Mouse (Mus musculus) cerebellum, adult 8-10 months (tissue): Measurements from ENCODE around the gene Frmd8.
"Not testable (repeated sequence)": the region's sequence is repeated elsewhere in the genome, so short reads cannot be mapped to it uniquely, and the experiment has no call there.

Experiments
- DNase-seq: peaks from one replicate; pipeline ENCODE4 v3.0.0; 2022

Gene Frmd8

DNA sequence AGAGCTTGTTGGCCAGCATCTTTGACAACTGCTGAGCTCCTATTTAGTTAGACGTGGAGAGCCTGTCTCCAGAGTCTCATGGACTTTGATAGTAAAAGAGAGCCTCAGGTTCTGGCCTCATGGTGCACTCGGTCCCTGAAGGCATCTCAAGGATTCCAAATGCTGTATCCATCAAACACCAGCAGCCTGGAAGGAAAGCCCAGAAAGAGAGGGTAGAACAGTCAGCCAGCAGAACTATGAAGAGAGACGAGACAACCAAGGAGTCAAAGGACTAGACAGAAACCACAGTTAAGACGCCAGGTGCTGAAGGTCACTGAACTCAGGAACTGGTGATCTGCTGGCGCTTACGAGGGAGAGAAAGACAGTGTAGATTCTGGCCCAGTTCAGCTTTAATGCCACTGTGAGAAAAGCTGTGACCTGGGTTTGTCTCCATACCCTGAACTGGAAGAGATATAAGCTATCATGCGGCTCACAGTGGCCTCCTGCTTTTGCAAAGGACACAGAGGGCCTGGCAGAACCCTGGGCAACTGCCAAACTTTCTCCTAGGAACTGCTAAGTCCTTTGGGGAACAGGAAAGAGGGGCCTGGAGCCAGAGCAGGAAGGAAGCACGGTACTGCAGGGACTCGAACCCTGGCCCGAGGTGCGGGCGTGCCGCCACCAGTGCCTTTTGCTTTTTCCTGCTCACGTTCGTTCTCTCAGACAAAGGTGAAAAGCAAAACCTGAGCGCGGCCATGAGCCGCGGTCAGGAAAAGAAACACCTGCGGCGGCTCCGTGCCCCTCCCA is 50.8 kb downstream of the Frmd8 start:
- DNase-seq: no peak

DNA sequence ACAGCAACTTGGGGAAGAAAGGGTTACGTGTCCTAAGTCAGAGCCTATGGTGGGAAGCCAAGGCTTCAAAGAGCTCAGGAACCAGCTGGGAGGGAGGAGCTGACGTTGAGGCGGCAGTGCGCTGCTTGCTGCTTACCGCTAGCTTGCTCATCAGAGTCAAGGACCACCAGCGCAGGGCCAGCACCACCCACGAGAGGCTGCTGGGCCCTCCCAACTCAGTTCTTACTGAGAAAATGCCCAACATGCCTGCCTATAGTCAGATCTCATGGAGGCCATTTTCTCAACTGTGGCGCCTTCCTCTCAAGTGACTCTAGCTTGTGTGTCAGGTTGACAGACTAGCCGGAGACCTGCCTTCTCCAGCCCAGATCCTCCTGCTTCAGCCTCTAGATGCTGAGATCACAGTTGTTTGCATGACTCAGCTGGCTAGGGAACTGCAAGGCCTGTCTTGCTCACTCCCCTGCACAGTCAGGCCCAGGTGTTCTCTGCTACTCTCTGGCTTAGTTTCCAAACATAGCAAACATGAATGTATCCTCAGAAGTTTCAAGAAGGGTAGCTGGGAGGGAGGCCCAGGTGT is 51.7 kb downstream of the Frmd8 start:
- DNase-seq: no peak

DNA sequence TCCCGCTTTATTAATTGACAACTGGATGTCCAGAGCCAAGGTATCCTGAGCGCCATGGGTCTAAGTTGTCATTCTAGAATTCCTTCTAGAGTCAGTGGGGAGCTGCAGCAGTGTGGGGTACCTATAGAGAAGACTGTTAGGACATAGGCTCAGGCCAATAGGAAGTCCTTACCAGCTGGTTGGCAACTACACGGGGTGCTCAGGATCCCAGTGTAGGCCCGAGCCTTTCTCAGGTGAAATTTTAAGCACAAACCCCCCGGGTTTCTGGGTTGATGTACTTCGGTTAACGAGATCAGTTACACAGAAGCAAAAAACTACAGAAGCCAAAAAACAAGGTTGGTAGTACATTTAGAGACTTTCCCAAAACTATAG is 52.3 kb downstream of the Frmd8 start:
- no peak for DNase-seq

DNA sequence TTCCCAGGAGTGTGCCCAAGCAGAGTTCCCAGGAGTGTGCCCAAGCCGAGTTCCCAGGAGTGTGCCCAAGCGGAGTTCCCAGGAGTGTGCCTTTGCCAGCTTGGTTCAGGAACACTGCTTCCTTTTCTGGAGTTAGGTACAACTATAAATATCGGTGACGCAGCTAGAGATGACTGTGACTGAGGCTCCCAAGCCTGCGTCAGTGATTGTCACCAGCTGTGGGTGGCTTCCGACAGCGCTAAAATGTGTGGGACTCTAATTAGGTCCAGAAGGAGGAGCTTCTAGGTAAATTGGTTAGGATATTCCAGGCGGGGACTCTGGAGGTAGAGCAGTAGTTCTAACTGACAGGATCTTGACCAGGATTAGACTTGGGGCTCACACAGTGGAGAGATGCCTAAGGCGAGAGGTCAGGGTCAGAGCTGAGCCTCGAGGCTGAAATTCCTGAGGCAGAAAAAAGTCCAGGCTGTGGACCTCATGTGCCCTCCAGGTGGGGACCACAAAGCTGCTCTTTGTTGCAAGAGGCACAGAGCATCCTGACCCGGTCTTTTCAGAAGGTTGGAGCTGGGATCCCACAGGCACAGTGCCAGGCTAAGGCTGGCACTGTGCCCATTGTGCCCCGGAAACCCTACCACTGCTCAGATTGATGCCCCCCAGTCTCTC is 52.8 kb downstream of the Frmd8 start:
- no peak for DNase-seq

DNA sequence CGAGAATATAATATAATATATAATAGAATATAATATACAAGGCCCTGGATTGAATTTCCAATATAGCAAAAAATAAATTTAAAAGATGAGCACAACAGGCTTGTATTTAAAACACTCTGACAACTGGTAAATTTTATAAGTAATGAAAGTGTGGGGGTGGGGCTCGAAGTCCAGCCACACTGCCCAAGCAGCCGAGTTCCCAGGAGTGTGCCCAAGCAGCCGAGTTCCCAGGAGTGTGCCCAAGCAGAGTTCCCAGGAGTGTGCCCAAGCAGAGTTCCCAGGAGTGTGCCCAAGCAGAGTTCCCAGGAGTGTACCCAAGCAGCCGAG is 53.3 kb downstream of the Frmd8 start:
- no peak for DNase-seq

DNA sequence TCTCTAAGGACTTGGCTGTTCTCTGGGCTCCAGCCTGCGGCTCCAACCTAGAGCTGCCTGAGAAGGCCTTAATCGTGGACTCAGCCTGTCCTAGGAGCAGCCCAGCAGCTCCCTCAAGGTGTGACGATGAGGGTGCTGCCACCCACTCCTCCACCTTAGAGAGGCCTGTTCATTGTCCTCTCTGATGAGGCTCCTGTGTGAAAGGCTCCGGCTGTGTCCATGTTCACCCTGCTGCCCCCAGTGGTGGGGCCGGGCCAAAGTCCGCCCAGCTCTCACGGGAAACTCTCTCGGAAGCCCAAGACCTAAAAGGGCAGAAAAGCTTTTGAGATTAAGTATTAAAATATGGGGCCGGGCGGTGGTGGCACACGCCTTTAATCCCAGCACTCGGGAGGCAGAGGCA is 55.5 kb downstream of the Frmd8 start:
- DNase-seq: no peak

DNA sequence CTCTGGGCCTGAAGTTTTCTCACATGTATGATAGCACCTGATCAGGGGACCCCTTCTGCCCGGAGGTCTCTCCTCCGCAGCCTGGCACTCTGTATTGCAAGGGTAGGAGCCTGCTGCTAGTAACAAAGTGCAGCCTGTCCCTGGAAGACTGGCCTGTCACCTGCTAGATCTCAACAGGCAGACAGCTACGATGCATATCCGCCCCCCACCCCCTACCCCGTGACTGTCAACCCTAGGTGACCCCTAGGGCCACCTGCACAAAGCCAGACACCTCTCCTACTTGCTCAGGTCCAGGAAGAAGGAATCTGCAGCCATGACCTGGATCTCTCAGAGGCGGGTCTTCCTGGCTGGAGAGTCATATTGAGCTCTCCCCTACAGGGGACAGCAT is 56.5 kb downstream of the Frmd8 start:
- DNase-seq: no peak

DNA sequence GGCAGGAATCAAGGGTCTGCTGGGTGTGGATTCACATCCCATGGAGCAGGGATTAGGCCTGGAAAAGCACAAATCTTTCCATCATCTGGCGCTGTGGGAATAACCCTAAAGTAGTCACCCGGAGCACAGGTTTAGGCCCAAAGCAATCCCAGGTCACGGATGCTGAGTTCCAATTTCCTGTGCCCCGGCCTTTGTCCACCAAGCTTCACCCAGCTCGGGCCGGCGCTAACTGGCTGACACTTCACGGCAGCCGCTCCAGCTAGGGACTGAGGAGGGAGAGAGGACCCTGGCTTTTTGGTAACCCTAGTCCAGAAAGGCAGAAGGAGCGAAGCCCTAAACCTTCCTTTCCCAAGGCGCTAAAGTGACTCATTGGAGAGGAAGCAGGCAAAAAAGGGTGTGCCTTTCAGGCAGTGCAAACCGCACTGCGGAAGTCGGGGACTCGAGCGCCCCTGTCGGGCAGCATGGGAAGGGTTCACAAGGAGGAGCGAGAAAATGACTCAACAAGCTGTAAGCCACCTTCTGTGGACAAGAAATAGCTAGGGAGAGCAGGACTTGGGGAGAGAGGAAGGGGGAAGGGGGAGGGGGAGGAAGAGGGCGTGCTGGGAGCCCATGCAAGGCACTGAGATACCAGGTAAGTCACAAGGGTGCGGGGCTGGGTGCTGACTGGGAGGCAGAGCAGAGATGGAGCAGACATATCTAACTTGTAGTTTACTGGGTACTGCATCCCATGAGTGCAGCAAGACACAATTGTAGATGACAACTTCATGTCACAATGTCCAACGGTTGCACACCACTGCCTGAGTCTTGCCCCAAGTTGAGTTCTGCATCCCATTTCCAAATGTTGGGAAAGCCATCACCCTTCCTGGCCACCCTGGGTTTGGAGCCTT is 57.1 kb downstream of the Frmd8 start:
- peak; percentile 88 for DNase-seq

DNA sequence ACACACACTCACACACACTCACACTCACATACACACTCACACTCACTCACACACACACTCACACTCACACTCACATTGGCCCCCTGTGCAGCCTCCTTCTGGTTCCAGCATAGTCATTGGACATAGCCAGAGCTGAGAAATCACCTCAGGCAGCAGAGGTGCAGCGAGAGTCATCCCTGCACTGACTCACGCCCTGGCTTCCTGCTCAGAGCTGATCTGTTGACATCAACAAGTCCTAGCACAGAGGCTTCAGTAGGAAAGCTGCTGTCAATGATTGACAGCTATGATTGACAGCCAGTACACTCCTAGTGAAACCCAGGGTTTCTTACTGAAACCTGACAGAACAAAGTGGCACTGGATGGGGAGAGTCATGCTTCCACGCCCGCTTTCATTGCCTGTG is 59.1 kb downstream of the Frmd8 start:
- DNase-seq: no peak

DNA sequence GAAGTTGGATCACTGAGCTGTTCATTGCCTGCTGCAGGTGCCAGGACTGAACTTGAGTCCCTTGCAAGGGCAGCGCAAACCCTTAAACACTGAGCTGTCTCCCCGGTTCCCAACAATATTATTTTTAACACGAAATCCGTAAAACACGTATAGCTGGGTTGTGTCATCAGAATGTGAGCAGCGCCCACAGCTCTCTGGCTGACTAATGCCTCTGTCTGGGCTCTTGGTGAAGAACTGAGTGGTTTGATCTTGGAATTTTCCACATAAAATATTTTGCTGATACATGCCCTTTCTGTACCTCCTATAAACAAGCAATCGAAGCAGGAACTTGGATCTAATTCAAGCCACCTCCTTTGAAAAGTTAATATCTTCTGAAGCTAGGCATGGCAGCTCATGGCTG is 60.1 kb downstream of the Frmd8 start:
- DNase-seq: no peak

DNA sequence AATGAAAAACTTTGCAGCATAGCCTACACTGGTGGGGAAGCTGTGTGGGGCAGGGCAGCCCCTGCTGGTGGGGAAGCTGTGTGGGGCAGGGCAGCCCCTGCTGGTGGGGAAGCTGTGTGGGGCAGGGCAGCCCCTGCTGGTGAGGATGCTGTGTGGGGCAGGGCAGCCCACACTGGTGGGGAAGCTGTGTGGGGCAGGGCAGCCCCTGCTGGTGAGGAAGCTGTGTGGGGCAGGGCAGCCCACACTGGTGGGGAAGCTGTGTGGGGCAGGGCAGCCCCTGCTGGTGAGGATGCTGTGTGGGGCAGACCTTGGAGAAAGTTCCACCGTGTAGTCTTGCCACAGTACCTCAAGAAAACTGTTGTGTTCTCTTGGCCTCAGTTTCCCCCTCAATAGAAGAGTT is 61.0 kb downstream of the Frmd8 start:
- not testable (repeated sequence) for DNase-seq

DNA sequence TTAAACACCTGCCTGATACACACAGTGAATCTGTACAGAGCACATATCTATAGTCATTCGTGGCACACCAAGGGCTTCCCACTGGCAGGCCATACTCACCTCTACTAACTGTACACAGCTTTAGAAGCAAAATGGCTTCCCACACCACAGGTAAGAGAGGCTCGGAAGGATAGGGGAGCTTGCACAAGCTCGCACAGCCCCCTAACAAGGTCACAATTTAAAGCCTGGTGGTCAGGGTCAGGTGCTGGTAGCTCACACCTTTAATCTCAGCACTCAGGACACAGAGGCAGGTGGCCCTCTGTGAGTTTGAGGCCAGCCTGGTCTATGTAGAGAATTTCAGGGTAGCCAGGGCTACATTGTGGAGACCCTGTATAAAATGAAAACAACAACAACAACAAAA is 61.5 kb downstream of the Frmd8 start:
- no peak for DNase-seq

DNA sequence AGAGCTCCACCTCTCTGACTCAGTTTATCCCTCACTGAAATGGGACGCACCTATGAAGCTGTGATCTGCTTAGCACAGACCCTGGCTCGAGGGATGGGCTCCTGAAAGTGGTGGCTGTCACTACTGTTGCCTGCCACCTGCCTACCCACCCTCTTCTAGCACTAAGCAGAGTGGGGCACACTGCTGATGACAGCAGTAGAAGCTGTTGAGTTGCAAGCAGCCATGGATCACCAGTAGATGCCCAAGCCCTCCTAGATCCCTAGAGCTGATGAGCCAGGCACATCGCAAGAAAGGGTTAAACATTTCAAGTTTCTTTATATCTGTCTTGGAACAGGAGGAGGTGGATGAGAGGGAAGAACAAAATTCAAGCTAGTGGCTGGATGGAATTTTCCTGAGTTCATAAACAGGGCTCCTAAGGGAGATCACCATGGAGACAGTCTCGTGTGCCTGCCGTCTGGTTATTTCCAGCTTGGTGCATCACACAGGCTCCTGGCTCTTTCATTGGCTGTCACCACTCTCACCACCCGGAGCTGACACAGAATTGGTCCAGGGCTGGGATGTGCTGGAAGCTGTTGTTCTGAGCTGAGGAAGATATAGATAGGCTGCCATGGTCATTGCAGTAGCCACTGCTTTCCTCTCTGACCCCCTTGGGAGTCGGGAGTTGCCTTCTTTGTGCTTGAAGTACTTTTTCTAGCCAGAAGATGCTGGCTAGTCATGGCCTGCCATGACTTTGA is 63.1 kb downstream of the Frmd8 start:
- DNase-seq: peak; percentile 79

DNA sequence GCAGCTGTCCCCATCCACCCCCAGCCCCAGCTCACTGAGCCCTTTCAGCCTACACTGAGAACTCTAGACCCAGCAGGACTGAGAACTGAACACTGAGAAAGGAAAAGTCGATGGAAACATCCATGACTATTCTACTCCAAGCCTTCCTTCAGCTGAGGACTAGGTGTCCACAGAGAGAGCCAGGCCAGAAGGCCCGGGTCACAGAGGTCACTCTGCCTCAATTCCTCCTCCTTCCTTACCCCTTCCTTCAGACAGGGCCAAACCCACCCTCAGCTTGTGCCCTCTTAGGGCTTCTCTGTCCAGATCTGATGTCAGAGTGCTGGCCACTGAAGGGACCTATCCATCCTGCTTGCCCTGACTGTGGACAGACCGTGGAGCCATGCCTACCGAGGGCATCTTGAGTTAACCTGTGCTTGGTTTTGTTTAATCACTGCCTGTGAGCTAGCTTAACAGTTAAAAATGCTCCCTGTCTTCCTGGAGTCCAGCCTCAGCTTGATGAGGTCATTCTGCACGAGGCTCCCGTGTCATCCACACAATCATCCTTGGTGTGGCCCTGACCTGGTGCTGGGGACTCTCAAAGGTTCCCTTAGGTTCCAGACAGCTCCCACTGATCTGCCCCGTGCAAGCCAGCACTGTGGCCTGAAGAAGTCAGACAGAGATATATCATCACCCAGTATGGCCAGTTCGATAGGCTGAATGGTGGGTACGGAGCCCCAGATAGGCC is 64.1 kb downstream of the Frmd8 start:
- DNase-seq: no peak

DNA sequence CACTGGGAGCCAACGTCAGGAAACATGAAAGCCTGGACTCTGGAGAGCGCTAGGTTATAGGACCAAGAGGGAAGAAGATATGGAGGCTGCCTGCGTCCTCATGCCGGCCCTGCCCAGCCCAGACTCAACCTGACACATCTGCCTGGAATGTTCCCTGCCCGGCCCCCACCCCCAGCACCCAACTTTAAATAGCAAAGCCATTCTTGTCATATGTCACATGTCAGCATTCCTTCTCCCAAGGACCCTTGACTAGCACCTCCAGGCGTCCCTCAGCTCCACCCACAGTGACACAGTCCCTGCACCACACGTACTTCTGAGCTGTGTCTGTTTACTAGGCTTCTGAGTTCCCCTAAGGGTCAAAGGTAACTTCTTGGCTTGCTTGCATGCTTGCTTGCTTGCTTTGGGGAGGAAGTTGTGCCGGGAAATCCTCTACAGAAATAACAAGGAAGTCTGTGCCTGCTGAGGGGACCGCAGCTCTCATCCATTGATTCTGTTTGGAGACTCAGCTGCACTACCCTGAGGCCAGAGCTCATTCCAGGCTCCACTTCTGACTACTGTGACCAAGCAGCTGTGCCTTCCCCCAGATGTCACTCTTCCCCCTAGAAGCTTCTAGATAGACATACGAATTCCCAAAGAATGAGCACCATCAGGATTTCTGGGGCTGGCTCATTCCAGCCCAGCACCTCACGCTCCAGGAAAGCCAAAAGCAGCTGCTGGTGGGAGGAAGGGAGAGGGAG is 64.8 kb downstream of the Frmd8 start:
- DNase-seq: no peak

DNA sequence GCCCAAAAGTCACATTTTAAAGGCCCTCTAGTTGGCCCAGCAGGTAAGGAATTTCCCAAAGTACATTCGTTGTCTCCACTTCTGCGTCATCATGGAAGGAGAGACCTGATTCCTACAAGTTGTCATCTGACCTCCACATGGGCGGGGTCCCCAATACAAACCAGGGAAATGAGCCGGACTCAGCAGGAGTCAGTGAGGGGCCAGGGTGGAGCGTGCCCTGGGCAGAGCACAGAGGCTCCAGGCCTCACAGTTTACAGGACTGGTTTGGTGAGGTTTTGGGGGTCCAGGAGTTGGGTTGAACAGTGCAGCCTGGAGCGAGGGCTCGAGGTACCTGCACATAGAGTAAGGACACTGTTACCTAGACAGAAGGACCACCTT is 65.4 kb downstream of the Frmd8 start:
- no peak for DNase-seq

DNA sequence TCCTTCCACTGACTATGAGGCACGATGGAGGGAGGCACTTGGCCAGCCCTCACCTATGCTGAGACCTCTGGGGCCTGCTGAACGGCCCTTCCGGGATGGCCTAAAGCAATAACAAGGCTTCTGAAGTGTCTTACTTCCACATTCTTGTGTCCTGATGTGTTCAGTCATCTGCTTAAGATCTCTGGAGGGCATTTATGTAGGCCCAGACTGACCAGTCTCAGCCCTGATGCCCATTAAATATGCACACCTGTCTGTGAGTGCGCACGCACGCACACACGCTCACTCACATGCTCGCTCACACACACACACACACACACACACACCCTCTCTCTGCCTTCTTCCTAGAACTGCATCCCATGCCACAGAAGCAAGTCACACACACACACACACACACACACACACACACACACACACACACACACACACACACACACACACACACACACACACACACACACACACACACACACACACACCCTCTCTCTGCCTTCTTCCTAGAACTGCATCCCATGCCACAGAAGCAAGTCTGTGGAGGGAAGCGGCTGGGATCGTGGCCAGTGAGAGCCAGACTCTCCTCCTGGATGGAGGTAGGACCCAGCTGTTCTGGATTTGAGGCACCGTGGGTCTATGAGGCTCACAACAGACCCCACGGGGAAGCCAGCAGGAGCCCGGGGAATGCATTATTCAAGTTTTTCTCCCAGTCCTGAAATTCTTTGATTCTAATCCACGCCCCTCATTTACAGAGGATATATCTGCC is 65.9 kb downstream of the Frmd8 start:
- no peak for DNase-seq

DNA sequence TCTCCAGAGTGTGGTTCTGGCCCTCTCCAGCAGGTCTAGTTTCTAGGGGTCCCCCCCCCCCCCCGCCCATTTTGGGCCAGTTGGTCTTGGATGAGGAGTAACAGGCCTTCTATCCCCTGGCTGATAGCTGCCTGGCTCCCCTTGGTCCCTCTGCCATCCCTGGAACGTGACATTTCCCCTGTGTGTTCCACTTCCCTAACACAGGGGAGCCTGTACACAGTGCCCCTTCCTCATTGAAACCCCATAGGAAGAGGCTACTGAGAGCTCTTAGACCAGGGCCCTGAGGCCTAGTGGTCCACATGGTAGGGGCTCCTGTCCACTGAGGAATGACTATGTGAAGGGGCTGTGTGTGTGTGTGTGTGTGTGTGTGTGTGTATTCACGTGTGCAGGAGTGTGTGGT is 67.3 kb downstream of the Frmd8 start:
- DNase-seq: no peak

DNA sequence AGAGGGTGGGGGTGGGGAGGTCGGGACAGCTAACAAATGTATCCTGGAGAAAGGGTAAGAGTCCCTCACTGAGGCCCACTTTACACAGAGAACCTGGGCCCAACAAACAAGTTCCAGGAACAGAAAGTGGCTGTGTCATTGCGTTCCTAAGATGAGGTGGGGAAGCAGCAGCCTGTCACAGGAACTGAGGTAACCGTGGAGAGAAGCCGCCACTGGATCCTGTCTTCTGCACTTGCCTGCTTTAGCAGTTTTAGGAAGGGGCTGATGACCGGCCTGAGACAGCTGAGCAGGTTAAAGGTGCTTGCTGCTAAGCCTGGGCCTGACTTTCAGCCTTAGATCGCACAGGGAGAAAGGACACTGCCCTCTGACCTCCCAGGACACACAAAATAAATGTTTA is 68.3 kb downstream of the Frmd8 start:
- DNase-seq: no peak

DNA sequence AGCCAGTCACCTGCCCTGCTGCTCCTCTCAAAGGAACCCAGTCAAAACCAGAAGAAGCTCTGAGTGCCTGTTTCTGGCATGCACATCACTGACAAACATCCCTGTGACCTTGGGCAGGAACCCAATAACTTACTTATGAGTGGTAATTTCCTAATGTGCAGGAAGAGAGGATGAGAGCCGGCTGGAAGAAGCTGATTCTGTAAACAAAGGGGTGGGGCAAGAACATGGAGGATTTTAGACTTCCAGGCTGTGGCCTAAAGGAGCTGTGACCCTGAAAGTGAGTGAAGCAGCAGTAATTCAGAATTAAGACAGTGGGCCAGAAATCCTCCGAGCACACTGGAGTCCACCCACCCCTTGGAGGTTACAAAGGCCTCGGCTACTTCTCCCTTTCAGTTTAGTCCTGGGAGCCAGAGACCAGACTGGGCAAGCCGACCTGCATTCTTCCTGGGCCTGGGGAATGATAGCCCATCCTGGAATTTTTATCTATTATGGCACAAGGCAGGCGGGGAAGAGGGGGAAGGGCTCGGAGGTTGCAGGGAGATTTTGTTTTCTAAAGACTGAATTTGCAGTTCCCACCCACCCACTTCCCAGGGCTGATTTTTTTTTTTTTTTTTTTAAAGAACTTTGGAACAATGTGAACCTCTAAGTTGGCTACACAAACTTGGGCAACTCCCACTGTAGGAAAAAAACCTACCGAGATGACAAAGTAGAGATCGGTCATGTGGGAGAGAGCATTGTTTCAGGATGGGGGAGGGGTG is 68.8 kb downstream of the Frmd8 start:
- DNase-seq: no peak
